Mouse (Mus musculus): ENCODE measurements around the gene Cdc27.

The Cdc27 gene

GRCm38 (mm10) chr11:104479505-104479904 lies 70.9 kb downstream of the Cdc27 start:
- DNase-seq (ENCODE audit: low spot score) = no peak

- DNase-seq (ENCODE audit: low spot score) = peak; percentile 87
Observed at GRCm38 (mm10) chr11:104469371-104469835, 81.0 kb downstream of the Cdc27 start.

GRCm38 (mm10) chr11:104468751-104469268 lies 81.6 kb downstream of the Cdc27 start, which contains the start of gene Kansl1:
Gene Kansl1, minus strand, starts transcription at chr11:104468861.
- DNase-seq (ENCODE audit: low spot score) = no peak

DNA sequence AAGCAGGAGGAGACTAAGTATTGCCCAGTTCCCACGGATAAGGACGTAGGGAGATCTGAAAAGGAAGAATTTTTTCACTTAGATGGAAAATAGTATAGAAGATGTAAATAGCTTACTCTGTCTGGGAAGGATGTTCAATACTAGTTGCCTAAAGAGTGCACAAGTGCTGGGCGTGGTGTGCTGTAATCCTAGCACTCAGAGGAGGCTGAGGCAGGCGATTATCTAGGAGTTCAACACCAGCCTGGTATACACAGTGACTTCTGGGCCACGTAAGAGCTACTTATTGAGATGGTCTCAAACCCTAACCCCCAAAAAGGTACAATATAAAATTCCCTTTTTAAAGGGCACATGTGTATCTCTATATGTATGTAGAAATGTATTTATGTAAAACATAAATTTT lies 82.7 kb downstream of the Cdc27 start:
- DNase-seq (ENCODE audit: low spot score) = peak; percentile 59

- DNase-seq (ENCODE audit: low spot score) = peak; percentile 85
Observed at GRCm38 (mm10) chr11:104461551-104461950, 88.9 kb downstream of the Cdc27 start.

GRCm38 (mm10) chr11:104459671-104460070 lies 90.7 kb downstream of the Cdc27 start:
- DNase-seq (ENCODE audit: low spot score) = no peak

GRCm38 (mm10) chr11:104458507-104458906 lies 91.9 kb downstream of the Cdc27 start:
- DNase-seq (ENCODE audit: low spot score) = no peak
